ENCODE assay signal across 18 mouse cellular contexts in the genomic region with DNA sequence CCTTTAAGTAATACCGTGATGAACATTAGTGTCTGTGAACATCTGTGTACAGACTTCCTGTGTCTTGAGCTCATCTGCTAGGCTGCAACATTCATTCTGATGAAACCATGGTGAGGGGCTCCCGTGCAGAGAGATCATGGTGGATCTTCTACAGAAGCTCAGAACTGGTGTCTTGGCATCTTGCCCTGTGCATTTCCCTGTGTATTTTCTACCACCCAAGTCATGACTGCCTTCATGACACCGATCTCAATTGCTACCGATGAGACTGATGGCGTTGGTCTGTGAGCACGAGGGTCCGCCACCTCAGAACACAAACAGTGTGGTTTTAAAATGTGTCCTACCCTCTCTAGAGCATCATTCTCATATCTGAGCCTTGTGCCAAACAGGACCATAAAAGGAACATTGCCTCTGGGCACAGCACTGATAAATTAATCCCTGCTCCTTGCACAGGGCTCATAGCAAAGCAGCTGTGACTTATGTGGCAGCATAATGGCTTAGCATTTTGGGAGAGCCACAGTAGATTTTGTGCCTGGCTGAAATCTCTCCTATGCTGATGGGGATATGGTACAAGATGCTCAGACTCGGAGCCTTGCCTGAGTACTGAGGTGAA.
DNase-seq lines count a peak whose midpoint lies in the region; ATAC-seq and TF ChIP-seq lines count a peak whose summit lies in the region.
"Had no signal": no experiment of that assay in that cellular context is flagged by ENCODE, and none has a peak within 500 bp of the region (broad histone marks: within the 10 kb centered on the region; RNA-seq: fewer than 3 reads in every experiment).

No protein-coding gene starts in this region.

- H3K4me3 ChIP-seq in hindbrain, embryonic 12.5 days, result no peak overlapping the region
- no peak overlapping the region for H3K4me3 ChIP-seq in hindbrain, embryonic 11.5 days (ENCODE audit: low read depth, low read length)
- no peak overlapping the region for H3K4me3 ChIP-seq in midbrain, embryonic 16.5 days (ENCODE audit: low read depth, low read length)
- H3K4me3 ChIP-seq: embryonic facial prominence, embryonic 15.5 days; forebrain, embryonic 10.5 days; intestine, embryonic 15.5 days; limb, embryonic 10.5 days; liver, embryonic 13.5 days; lung, embryonic 15.5 days had no signal

- H3K9ac ChIP-seq in hindbrain, embryonic 12.5 days, result no peak overlapping the region
- H3K9ac ChIP-seq in hindbrain, embryonic 11.5 days (ENCODE audit: low read depth, low read length), result no peak overlapping the region
- H3K9ac ChIP-seq in midbrain, embryonic 16.5 days (ENCODE audit: low read depth, low read length), result no peak overlapping the region
- H3K9ac ChIP-seq: embryonic facial prominence, embryonic 15.5 days; intestine, embryonic 15.5 days; liver, embryonic 13.5 days; lung, embryonic 15.5 days had no signal

- WGBS in hindbrain, embryonic 12.5 days, result 76% methylated on average over 8 of the region's 8 CpGs
- WGBS in hindbrain, embryonic 11.5 days, result 90% methylated on average over 8 of the region's 8 CpGs
- WGBS in midbrain, embryonic 16.5 days, result 67% methylated on average over 8 of the region's 8 CpGs

- H3K4me1 ChIP-seq in hindbrain, embryonic 12.5 days, result peaks cover 22% of the 10 kb centered on the region
- 0 out of 2 replicates have a peak, but pooled peaks cover 3% of the 10 kb centered on the region for H3K4me1 ChIP-seq in hindbrain, embryonic 11.5 days (replicated peaks; ENCODE audit: control insufficient read depth, insufficient read depth, low read length)
- H3K4me1 ChIP-seq in midbrain, embryonic 16.5 days (ENCODE audit: control insufficient read depth, insufficient read depth, low read length), result peaks cover 10% of the 10 kb centered on the region
- H3K4me1 ChIP-seq: lung, embryonic 15.5 days had no signal

- peak overlapping the region; percentile 56 for H3K27ac ChIP-seq in hindbrain, embryonic 12.5 days
- H3K27ac ChIP-seq in hindbrain, embryonic 11.5 days (ENCODE audit: low read depth, low read length), result no peak overlapping the region
- peak overlapping the region; percentile 14 for H3K27ac ChIP-seq in midbrain, embryonic 16.5 days (ENCODE audit: low read length)
- H3K27ac ChIP-seq: embryonic facial prominence, embryonic 15.5 days; forebrain, embryonic 10.5 days; intestine, embryonic 15.5 days; limb, embryonic 10.5 days; liver, embryonic 13.5 days; lung, embryonic 15.5 days had no signal

- no peaks in the 10 kb centered on the region for H3K9me3 ChIP-seq in hindbrain, embryonic 12.5 days (replicated peaks)
- no peaks in the 10 kb centered on the region for H3K9me3 ChIP-seq in hindbrain, embryonic 11.5 days (ENCODE audit: control insufficient read depth, low read length)
- peaks cover 5% of the 10 kb centered on the region; the same call in 1 of the 2 replicates for H3K9me3 ChIP-seq in midbrain, embryonic 16.5 days (replicated peaks; ENCODE audit: control insufficient read depth, low read length, poor library complexity, severe bottlenecking)
- H3K9me3 ChIP-seq: embryonic facial prominence, embryonic 15.5 days; forebrain, embryonic 10.5 days; intestine, embryonic 15.5 days; limb, embryonic 10.5 days; liver, embryonic 13.5 days; lung, embryonic 15.5 days had no signal

- DNase-seq in hindbrain, embryonic 11.5 days (ENCODE audit: low spot score), result no peak
- peak; percentile 17 for DNase-seq in Muller cell, postnatal 12 days (ENCODE audit: inconsistent ontology term)
- DNase-seq in brain, embryonic 14.5 days (ENCODE audit: low read depth), result peak; percentile 62
- no peak for DNase-seq in adrenal gland, adult 18-20 months (ENCODE audit: low spot score in 2 of 2)
- DNase-seq: gastrocnemius, postnatal 36 days; heart, postnatal 10 days; layer of hippocampus, postnatal 36 days; liver, embryonic 13.5 days; spleen, adult 18-20 months; thymus, adult 18-20 months had no signal

- ATAC-seq in hindbrain, embryonic 12.5 days (ENCODE audit: low FRiP score), result no peak
- ATAC-seq in hindbrain, embryonic 11.5 days (ENCODE audit: low FRiP score), result no peak
- ATAC-seq in midbrain, embryonic 16.5 days, result no peak
- ATAC-seq in monocyte, adult 5-6 weeks (replicated peaks; ENCODE audit: insufficient number of reproducible peaks, low FRiP score, low TSS enrichment, poor library complexity, severe bottlenecking), result no peak
- ATAC-seq: intestine, embryonic 15.5 days had no signal

- H3K4me2 ChIP-seq in hindbrain, embryonic 12.5 days (replicated peaks), result no peak overlapping the region
- no peak overlapping the region for H3K4me2 ChIP-seq in hindbrain, embryonic 11.5 days (replicated peaks; ENCODE audit: low read depth, low read length)
- H3K4me2 ChIP-seq in midbrain, embryonic 16.5 days (ENCODE audit: low read length), result no peak overlapping the region
- H3K4me2 ChIP-seq: embryonic facial prominence, embryonic 15.5 days; intestine, embryonic 15.5 days; liver, embryonic 13.5 days; lung, embryonic 15.5 days had no signal

- no peak for TF ChIP-seq POLR2A in brain, embryonic 14.5 days (IDR thresholded peaks at IDR 0.05; ENCODE audit: borderline replicate concordance, extremely low read depth, insufficient read depth, insufficient read length, poor library complexity, severe bottlenecking)

- H3K36me3 ChIP-seq in hindbrain, embryonic 12.5 days, result no peaks in the 10 kb centered on the region
- no peaks in the 10 kb centered on the region for H3K36me3 ChIP-seq in hindbrain, embryonic 11.5 days (ENCODE audit: control insufficient read depth, insufficient read depth, low read length)
- H3K36me3 ChIP-seq in midbrain, embryonic 16.5 days (ENCODE audit: control insufficient read depth, insufficient read depth, low read length), result no peaks in the 10 kb centered on the region
- H3K36me3 ChIP-seq: embryonic facial prominence, embryonic 15.5 days; forebrain, embryonic 10.5 days; intestine, embryonic 15.5 days; limb, embryonic 10.5 days; liver, embryonic 13.5 days; lung, embryonic 15.5 days had no signal

- no peak for TF ChIP-seq CTCF in brain, embryonic 14.5 days (IDR thresholded peaks at IDR 0.05; ENCODE audit: borderline replicate concordance, extremely low read depth, insufficient read depth, insufficient read length)

- H3K27me3 ChIP-seq in hindbrain, embryonic 12.5 days, result no peaks in the 10 kb centered on the region
- H3K27me3 ChIP-seq in hindbrain, embryonic 11.5 days (ENCODE audit: control insufficient read depth, insufficient read depth, low read length), result no peaks in the 10 kb centered on the region
- H3K27me3 ChIP-seq in midbrain, embryonic 16.5 days (ENCODE audit: control insufficient read depth, insufficient read depth, low read depth, low read length), result no peaks in the 10 kb centered on the region
- H3K27me3 ChIP-seq: embryonic facial prominence, embryonic 15.5 days; intestine, embryonic 15.5 days; liver, embryonic 13.5 days; lung, embryonic 15.5 days had no signal

Comparison
In these comparisons a context has a peak if more than half of its experiments do, and no peak if none do; other contexts are left out.
1. DNase-seq: peak in Muller cell, postnatal 12 days (single experiment) and brain, embryonic 14.5 days (single experiment); none in hindbrain, embryonic 11.5 days (single experiment) and adrenal gland, adult 18-20 months (0 of 2).